Mouse (Mus musculus) liver, adult 2 months (tissue): ENCODE measurements at regions not wholly inside any gene's neighbourhood (a gene's known extent, or its start where the extent isn't known, plus 50 kb on each side); places are given as distances from the start of the nearest gene placed in this dataset.

Experiments
- DNase-seq: peaks from one replicate; pipeline ENCODE4 v3.0.0-alpha.2; 2011; ENCODE audit warnings: low read depth, low spot score; ENCODE audit errors: extremely low read depth
- H3K27ac ChIP-seq: fragments of 200-500 bp; replicated peaks from 2 replicates; pipeline ENCODE4 v1.5.1; 2012; ENCODE audit warnings: low read depth, mild to moderate bottlenecking, control low read depth, inconsistent platforms, low read length; ENCODE audit not compliant: insufficient read depth
- H3K27me3 ChIP-seq: fragments of 200-500 bp; 2 replicates; pipeline ENCODE4 v1.6.1; 2012; ENCODE audit warnings: mild to moderate bottlenecking, moderate library complexity, low read length, inconsistent platforms; ENCODE audit not compliant: control insufficient read depth, insufficient read depth
- H3K36me3 ChIP-seq: fragments of 200-500 bp; 2 replicates; pipeline ENCODE4 v1.6.1; 2012; ENCODE audit warnings: low read length, inconsistent platforms; ENCODE audit not compliant: control insufficient read depth, insufficient read depth
- H3K4me1 ChIP-seq: fragments of 200-500 bp; 2 replicates; pipeline ENCODE4 v1.6.1; 2011; ENCODE audit warnings: low read length; ENCODE audit not compliant: control insufficient read depth, insufficient read depth
- H3K4me3 ChIP-seq: fragments of 200-500 bp; 2 replicates; pipeline ENCODE4 v1.5.1; 2011; ENCODE audit warnings: low read depth, mild to moderate bottlenecking, control low read depth, low read length, moderate library complexity; ENCODE audit not compliant: insufficient read depth
- H3K79me2 ChIP-seq: fragments of 200-500 bp; 2 replicates; pipeline ENCODE4 v1.6.1; 2012; ENCODE audit warnings: inconsistent platforms, mild to moderate bottlenecking, low read length, moderate library complexity; ENCODE audit not compliant: control insufficient read depth, insufficient read depth
- H3K9ac ChIP-seq: fragments of 200-500 bp; 2 replicates; pipeline ENCODE4 v1.6.1; 2012; ENCODE audit warnings: low read depth, mild to moderate bottlenecking, control low read depth, inconsistent platforms, low read length
- CTCF ChIP-seq: fragments of 200-500 bp; IDR thresholded peaks from 2 replicates; pipeline ENCODE4 v1.5.1; 2011; ENCODE audit warnings: low read depth, low read length, control low read depth
- POLR2A ChIP-seq: fragments of 200-500 bp; IDR thresholded peaks from 2 replicates; pipeline ENCODE4 v1.6.1; 2011; ENCODE audit warnings: low read length, control low read depth; ENCODE audit not compliant: insufficient read depth; ENCODE audit errors: extremely low read depth
- WGBS: fragments of 180-500 bp; shearing (Covaris S2); methylation state at CpG from one replicate; pipeline ENCODE4 v1.1.7; 2018; 5-methylcytosine and 5-hydroxymethylcytosine counted together

GRCm38 (mm10) chr13:90370746-90371414 lies 281.5 kb upstream of the Xrcc4 start:
- TF ChIP-seq CTCF (no peak), POLR2A (no peak)
- H3K9ac ChIP-seq = no peak overlapping the region
- 76% methylated on average over 3 of the region's 3 CpGs for WGBS
- no peak overlapping the region for H3K27ac ChIP-seq
- H3K4me1 ChIP-seq = peaks cover 7% of the 10 kb centered on the region; the same call in 1 of the 2 replicates
- DNase-seq = no peak
- H3K79me2 ChIP-seq = no peaks in the 10 kb centered on the region
- no peak overlapping the region for H3K4me3 ChIP-seq
- H3K27me3 ChIP-seq = no peaks in the 10 kb centered on the region
- no peaks in the 10 kb centered on the region for H3K36me3 ChIP-seq

DNA sequence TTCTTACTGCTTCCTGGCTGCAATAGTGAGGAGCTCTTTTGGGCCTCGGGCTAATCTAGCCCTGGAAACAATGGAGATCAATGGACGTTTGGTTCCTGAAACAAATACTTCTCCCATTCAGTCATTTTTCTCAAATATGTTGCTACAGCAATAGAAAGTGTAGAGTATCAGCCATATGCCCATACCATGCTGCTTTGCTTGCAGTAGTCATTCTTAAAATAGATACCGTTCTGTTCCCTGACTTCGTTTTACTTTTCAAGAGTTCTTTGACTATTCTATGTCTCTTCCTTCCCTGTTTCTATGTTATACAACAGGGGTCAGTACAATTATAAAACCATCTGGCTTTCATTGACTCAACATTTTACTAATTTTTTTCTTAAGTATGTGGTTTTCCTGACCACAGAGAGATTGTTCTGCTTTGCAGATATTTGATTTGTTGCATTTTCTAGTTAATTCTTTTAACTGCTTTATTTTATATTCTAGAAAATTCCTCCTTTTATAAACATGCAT lies 275.2 kb upstream of the Xrcc4 start:
- no peak overlapping the region for H3K9ac ChIP-seq
- H3K36me3 ChIP-seq = no peaks in the 10 kb centered on the region
- H3K4me1 ChIP-seq = peaks cover 3% of the 10 kb centered on the region; the same call in 1 of the 2 replicates
- H3K79me2 ChIP-seq = no peaks in the 10 kb centered on the region
- no peak for TF ChIP-seq CTCF
- TF ChIP-seq POLR2A = no peak
- H3K27me3 ChIP-seq = no peaks in the 10 kb centered on the region
- no peak overlapping the region for H3K27ac ChIP-seq
- no peak for DNase-seq
- WGBS = 85% methylated on average over 4 of the region's 4 CpGs
- no peak overlapping the region for H3K4me3 ChIP-seq

- DNase-seq = peak; percentile 92
- Histone ChIP-seq H3K79me2 (no peaks in the 10 kb centered on the region), H3K4me3 (peak overlapping the region; percentile 15; the same call in 1 of the 2 replicates), H3K9ac (no peak overlapping the region), H3K36me3 (no peaks in the 10 kb centered on the region), H3K4me1 (no peaks in the 10 kb centered on the region), H3K27me3 (no peaks in the 10 kb centered on the region), H3K27ac (peak overlapping the region; percentile 58)
- TF ChIP-seq CTCF (no peak), POLR2A (no peak)
- 10% methylated on average over 10 of the region's 10 CpGs for WGBS
These were observed 270.6 kb upstream of the Xrcc4 start for GRCm38 (mm10) chr13:90359861-90360601.

- WGBS = 94% methylated on average over 1 of the region's 1 CpGs
- Histone ChIP-seq H3K36me3 (no peaks in the 10 kb centered on the region), H3K79me2 (no peaks in the 10 kb centered on the region), H3K4me3 (no peak overlapping the region), H3K27me3 (no peaks in the 10 kb centered on the region), H3K27ac (no peak overlapping the region), H3K9ac (no peak overlapping the region), H3K4me1 (no peaks in the 10 kb centered on the region)
- TF ChIP-seq POLR2A (no peak), CTCF (no peak)
- no peak for DNase-seq
These were observed 268.7 kb upstream of the Xrcc4 start for GRCm38 (mm10) chr13:90358149-90358548.

DNA sequence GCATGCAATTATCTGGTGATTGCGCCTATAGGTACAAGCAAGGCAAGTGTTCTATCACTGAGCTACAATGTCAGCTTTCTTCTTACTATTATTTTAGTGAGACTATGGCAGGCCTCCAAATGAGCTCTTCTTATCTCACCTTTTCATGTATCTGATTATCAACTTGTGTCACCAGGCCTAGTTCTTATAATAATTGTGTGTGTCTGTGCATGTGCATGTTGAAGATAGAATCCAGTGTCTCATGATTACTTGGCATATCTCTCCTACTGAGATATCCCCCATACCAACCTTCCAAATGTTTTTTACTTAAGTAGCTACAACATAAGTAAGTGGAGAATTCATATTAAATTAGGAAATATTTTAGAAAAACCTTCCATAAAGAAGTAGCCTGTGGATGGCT lies 266.2 kb upstream of the Xrcc4 start:
- no peaks in the 10 kb centered on the region for H3K27me3 ChIP-seq
- DNase-seq = no peak
- H3K79me2 ChIP-seq = no peaks in the 10 kb centered on the region
- WGBS = 100% methylated on average over 1 of the region's 1 CpGs
- H3K27ac ChIP-seq = no peak overlapping the region
- no peaks in the 10 kb centered on the region for H3K4me1 ChIP-seq
- no peak for TF ChIP-seq CTCF
- no peak for TF ChIP-seq POLR2A
- H3K9ac ChIP-seq = no peak overlapping the region
- H3K36me3 ChIP-seq = no peaks in the 10 kb centered on the region
- H3K4me3 ChIP-seq = no peak overlapping the region
